Mouse (Mus musculus) megakaryocyte, embryonic 14.5 days (primary cell): ENCODE data around the gene Tppp2. TPM values are rescaled to one million over a fixed set of nuclear protein-coding genes. Genes with fewer than 3 reads are reported as not detected.

Source experiments
- H3K27me3 ChIP-seq: replicated peaks from 2 replicates; pipeline ENCODE3; 2012; ENCODE audit warnings: inconsistent platforms
- H3K36me3 ChIP-seq: replicated peaks from 2 replicates; pipeline ENCODE3; 2012; ENCODE audit warnings: low read length, inconsistent platforms, mixed read lengths
- H3K4me1 ChIP-seq: 2 replicates; pipeline ENCODE4 v1.6.1; 2012; ENCODE audit warnings: inconsistent platforms
- H3K4me3 ChIP-seq: replicated peaks from 2 replicates; pipeline ENCODE3; 2012; ENCODE audit warnings: moderate library complexity, mild to moderate bottlenecking, inconsistent platforms
- H3K9me3 ChIP-seq: 2 replicates; pipeline ENCODE4 v1.6.1; 2012; ENCODE audit warnings: inconsistent platforms
- FLI1 ChIP-seq: IDR thresholded peaks from 2 replicates; pipeline ENCODE4 v1.6.1; 2012; ENCODE audit warnings: low read length, inconsistent platforms, mixed read lengths
- GATA1 ChIP-seq: IDR thresholded peaks from 3 replicates; pipeline ENCODE4 v1.6.1; 2012; ENCODE audit warnings: mixed read lengths, low read length, inconsistent platforms, borderline replicate concordance
- polyA plus RNA-seq: library from polyadenylated mRNA; stranded (reverse); fragments of >175 nt; gene quantifications from 2 replicates; pipeline ENCODE4 v1.2.3, GENCODE M21; 2012; ENCODE audit warnings: low replicate concordance; ENCODE audit not compliant: insufficient read depth

The Tppp2 gene
- polyA plus RNA-seq, 1 experiment, result not detected

DNA sequence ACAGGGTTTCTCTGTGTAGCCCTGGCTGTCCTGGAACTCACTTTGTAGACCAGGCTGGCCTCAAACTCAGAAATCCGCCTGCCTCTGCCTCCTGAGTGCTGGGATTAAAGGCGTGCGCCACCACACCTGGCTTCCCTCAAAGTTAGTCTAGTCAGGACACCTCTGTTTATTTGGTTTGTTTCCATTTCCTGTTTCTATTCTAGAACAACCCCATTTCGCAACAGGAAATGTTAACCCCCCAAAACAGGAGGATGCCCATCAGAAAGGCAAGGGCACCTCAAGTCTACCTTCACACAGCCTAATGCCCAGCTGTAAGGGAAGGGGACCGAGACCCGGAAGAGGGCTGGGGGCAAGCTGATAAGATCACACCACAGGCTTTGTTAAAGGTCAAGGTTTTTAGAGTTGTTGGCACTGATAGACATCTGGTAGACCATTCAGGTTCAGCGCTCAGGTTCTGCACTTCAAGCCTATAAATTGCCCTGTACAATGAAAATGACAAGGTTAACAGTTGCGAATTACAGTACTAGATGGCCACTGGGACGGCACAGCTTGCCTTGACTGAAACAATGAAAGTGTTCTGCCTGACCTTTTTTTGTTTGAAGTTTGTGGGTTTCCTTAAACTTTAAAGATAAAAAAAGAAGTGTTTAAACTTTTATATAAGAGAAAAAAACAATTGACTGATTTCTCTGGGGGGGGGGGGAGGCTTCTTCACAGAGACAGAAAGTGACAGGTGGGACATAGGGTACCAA lies 25.9 kb upstream of the Tppp2 start, which contains the start of gene Slc39a2:
Gene Slc39a2, plus strand, starts transcription at position 699 of the 749 bp plus-strand sequence.
- no peak within 1 kb of the TSS for H3K4me3 ChIP-seq
- TF ChIP-seq FLI1 (no peak), GATA1 (no peak)
- H3K9me3 ChIP-seq, result no peaks in the 10 kb centered on the region
- H3K4me1 ChIP-seq, result peaks cover 18% of the 10 kb centered on the region
- H3K27me3 ChIP-seq, result no peaks in the 10 kb centered on the region
- H3K36me3 ChIP-seq, result peaks cover 45% of the 10 kb centered on the region

DNA sequence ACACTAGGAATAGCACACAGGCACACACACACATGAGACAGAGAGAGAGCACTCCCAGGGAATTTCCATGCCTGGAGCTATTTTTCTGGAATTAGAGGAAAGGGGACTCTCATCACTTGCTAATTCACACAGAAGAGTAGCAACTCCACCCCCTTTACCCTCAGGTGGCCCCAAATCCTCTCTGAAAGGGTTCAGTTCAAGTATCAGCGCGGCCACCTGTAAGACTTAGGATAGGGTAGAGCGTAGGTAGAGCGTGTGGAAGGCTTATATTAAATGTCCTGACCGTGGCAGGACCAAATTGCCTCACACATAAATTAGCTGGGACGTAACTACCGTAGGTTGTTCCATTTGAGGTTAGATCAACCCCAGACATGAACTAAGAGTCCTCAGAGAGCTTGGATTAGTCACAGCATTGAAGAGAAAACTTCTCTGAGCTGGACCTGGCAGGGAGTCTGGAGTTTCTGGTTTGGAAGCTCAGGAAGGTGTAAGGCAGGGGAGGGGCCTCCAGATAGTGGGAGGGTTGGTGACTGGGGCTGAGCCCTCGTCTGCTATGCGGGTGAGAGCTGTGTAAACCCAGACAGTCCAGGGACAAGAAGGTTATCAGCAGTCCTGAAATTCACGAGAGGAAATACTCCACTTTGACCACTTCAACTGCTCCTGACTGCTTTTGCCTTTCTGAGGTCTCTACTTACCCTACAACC lies 25.0 kb upstream of the Tppp2 start:
- H3K36me3 ChIP-seq, result peaks cover 40% of the 10 kb centered on the region
- H3K27me3 ChIP-seq, result no peaks in the 10 kb centered on the region
- H3K4me1 ChIP-seq, result peaks cover 18% of the 10 kb centered on the region
- no peak overlapping the region for H3K4me3 ChIP-seq
- TF ChIP-seq GATA1, result no peak
- H3K9me3 ChIP-seq, result no peaks in the 10 kb centered on the region

DNA sequence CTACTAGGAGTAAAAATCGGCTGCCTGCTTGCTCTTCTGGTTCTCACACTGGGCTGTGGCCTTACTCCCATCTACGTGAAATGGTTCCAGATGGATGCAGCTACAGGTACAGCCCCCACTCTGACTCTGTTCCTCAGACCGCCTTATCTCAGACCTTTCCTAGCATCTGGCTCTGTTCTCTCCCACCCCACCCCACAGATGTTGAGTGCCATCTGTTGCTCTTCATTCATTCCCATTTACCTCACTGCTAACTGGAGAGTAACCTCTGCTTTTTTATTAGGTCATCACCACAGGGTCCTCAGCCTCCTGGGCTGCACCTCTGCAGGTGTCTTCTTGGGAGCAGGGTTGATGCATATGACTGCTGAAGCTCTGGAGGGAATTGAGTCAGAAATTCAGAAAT lies 24.4 kb upstream of the Tppp2 start:
- Histone ChIP-seq H3K9me3 (no peaks in the 10 kb centered on the region), H3K36me3 (peaks cover 34% of the 10 kb centered on the region), H3K27me3 (no peaks in the 10 kb centered on the region), H3K4me3 (no peak overlapping the region), H3K4me1 (peaks cover 18% of the 10 kb centered on the region)
- TF ChIP-seq GATA1 (no peak), FLI1 (no peak)

DNA sequence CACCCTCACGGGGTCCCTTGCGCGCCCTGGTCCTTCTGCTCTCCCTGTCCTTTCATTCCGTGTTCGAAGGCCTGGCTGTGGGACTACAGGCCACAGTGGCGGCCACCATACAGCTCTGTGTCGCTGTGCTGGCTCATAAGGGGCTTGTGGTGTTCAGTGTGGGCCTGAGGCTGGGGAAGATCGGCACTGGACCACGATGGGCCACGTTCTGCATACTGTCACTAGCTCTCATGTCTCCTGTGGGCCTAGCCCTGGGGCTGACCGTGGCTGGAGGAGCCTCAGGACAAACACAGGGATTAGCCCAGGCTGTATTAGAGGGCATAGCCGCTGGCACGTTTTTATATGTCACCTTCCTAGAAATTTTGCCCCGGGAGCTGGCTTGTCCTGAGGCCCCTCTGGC lies 23.2 kb upstream of the Tppp2 start:
- Histone ChIP-seq H3K9me3 (no peaks in the 10 kb centered on the region), H3K4me1 (peaks cover 18% of the 10 kb centered on the region), H3K27me3 (no peaks in the 10 kb centered on the region), H3K4me3 (no peak overlapping the region), H3K36me3 (peaks cover 21% of the 10 kb centered on the region)
- TF ChIP-seq GATA1, result no peak
- no peak for TF ChIP-seq FLI1

DNA sequence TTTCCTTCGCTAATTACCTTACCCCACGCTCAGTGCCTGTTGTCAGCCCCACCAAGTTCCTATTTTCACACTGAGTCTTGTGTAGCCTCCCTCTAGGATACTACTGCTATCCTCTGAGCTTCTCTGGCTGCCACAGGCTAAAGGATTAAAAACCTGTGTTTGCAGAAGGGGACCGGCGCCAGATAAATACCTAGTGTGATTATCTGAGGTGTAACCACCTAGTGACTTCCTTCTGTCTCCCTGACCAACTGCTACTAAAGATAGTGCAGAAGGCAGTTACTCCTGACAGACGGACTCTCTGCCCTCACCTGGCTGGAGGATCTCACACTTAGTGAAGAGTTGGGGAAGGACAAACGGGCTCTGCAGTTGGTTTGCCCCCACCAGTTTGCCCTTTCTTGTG lies 22.2 kb upstream of the Tppp2 start:
- TF ChIP-seq FLI1 (no peak), GATA1 (no peak)
- no peaks in the 10 kb centered on the region for H3K27me3 ChIP-seq
- H3K36me3 ChIP-seq, result peaks cover 13% of the 10 kb centered on the region
- peaks cover 18% of the 10 kb centered on the region for H3K4me1 ChIP-seq
- H3K9me3 ChIP-seq, result no peaks in the 10 kb centered on the region
- H3K4me3 ChIP-seq, result no peak overlapping the region

DNA sequence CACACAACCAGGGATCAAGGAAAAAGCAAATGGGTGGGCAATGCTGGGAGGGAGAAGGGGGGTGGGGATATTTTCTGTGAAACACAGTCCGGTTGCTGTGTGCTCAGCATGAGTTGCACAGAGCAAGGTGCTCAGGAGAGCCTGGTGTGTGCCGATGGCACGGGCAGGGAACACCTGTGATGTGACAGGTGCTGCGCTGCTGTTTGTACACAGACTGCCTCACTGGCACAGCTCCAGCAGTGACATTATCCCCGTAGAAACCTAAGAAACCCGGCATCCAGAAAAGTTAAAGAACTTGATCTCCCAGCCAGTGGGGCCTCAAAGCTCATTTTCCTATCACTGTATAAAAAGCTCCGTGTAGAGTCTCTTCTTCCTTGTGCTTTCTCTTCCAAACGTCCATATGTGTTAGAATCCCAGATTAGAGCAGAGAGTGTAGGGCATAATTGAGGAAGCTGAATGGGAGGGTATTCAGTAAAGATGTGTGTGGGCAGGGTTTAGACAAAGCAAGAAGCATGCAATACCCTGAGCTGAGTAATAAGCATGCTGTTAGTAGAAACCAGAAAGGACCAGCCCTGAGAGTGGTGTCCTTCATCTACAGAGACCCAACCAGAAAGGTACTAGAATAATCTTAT lies 21.6 kb upstream of the Tppp2 start:
- peaks cover 7% of the 10 kb centered on the region for H3K36me3 ChIP-seq

DNA sequence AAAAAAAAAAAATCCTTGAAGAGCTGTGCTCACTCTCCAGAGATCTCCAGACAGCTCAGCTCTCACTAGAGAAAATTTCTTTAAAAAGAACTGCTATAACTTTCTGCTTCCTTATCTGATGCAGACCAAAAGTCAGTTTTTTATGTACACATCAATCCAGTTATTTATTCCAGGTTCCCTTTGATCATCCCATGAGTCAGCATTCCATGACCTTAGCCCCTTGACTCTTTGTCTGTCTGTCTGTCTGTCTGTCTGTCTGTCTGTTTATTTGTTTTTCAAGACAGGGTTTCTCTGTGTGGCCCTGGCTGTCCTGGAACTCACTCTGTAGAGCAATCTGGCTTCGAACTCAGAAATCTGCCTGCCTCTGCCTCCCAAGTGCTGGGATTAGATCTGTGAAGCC lies 18.9 kb upstream of the Tppp2 start:
- Histone ChIP-seq H3K27me3 (peaks cover 4% of the 10 kb centered on the region), H3K9me3 (no peaks in the 10 kb centered on the region), H3K4me1 (peaks cover 12% of the 10 kb centered on the region), H3K4me3 (no peak overlapping the region), H3K36me3 (no peaks in the 10 kb centered on the region)
- TF ChIP-seq FLI1, result no peak
- no peak for TF ChIP-seq GATA1

More for the DNA sequence above, 21.6 kb upstream of the Tppp2 start:
- Histone ChIP-seq H3K27me3 (peaks cover 1% of the 10 kb centered on the region), H3K4me3 (no peak overlapping the region), H3K4me1 (peaks cover 18% of the 10 kb centered on the region), H3K9me3 (no peaks in the 10 kb centered on the region)
- TF ChIP-seq GATA1 (no peak), FLI1 (no peak)

DNA sequence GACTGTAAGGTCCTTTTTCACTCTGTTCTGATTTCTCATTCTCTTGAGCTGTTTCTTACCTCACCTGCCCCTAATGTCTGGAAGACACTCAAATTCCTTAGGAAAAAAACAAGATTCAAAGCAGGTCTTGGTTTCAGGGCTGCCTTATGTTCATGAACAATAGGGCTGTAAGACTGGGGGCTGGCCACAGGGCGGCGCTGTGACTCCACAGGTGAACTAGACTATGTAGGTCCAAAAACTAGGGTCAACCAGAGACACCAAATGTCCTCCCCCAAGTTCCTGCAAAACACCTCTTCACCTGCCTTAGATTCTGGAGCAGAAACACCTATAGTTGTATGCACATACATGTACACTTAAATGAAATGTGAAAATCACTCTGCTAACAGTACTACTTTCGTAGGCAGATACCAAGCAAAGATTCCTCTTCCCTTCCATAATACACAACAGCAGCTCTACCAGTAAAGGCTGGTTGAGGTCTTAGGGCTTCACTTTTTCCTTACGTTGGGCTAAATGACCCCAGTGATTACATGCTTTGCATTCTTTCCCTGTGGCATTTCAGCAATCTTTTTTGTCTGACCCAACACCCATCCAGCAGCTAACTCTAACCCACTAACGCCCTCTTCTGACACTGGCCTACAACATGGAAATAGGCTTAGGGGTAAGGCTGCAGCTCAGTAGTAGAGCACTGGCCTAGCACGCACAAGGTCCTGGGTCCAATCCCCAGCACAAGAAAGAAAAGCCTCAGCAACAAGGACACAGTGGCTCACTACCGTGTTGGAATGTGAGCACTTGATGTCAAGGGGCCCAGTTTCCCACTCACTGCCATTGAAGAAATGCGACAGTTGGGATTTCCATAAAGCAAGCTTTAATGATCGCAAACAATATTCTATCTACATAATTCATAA lies 15.2 kb upstream of the Tppp2 start:
- Histone ChIP-seq H3K9me3 (no peaks in the 10 kb centered on the region), H3K4me1 (peaks cover 25% of the 10 kb centered on the region), H3K36me3 (no peaks in the 10 kb centered on the region), H3K27me3 (peaks cover 29% of the 10 kb centered on the region), H3K4me3 (no peak overlapping the region)
- TF ChIP-seq GATA1, result no peak
- TF ChIP-seq FLI1, result no peak

DNA sequence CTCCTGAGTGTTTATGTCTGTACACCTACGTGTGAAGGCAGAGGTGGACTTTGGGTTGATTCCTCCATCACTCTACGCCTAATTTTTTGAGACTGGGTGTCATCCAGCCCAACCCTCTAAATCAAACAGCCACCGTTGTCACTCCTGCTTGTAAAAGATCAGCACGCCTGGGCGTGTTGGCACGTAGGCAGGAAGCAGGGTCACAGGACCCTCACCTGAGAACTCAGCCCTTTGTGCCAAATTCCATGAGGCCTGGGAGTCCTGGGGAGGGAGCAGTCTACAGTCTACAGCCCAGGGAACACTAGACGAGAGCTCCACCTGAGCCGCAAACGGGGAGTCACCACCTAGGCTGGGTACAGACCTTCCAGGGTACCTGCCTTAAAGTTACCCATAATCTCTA lies 14.4 kb upstream of the Tppp2 start:
- H3K27me3 ChIP-seq, result peaks cover 35% of the 10 kb centered on the region
- H3K4me3 ChIP-seq, result no peak overlapping the region
- no peaks in the 10 kb centered on the region for H3K9me3 ChIP-seq
- no peaks in the 10 kb centered on the region for H3K36me3 ChIP-seq
- TF ChIP-seq GATA1 (no peak), FLI1 (no peak)
- H3K4me1 ChIP-seq, result peaks cover 25% of the 10 kb centered on the region

DNA sequence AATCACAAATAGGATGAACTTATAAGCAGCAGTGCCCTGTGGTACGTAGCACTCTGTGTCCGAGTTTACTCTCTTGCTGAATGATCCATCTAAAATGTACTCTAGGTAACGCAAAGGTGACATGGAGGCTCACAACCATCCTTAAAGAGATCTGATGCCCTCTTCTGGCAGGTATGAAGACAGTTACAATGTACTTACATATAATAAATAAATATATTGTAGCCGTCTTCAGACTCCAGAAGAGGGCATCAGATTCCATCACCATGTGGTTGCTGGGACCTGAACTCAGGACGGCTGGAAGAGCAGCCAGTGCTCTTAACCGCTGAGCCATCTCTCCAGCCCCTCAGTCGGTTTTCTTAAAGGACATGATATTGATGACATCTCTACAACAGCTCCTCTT lies 13.5 kb upstream of the Tppp2 start:
- no peak for TF ChIP-seq GATA1

More for the DNA sequence above, 13.5 kb upstream of the Tppp2 start:
- H3K27me3 ChIP-seq, result peaks cover 37% of the 10 kb centered on the region
- no peaks in the 10 kb centered on the region for H3K36me3 ChIP-seq
- H3K4me3 ChIP-seq, result no peak overlapping the region
- no peaks in the 10 kb centered on the region for H3K9me3 ChIP-seq
- peaks cover 25% of the 10 kb centered on the region for H3K4me1 ChIP-seq
